Mouse (Mus musculus) stomach, postnatal 0 days (tissue): ENCODE data around the gene Upk2.

ENCODE experiments used
- CTCF ChIP-seq: IDR thresholded peaks from 2 replicates; pipeline ENCODE4 v1.5.1; 2016; ENCODE audit warnings: antibody characterized with exemption, low read depth, mild to moderate bottlenecking, moderate library complexity
- EP300 ChIP-seq: optimal IDR thresholded peaks from 2 replicates; pipeline ENCODE3; 2016; ENCODE audit warnings: antibody characterized with exemption

GRCm38 (mm10) chr9:44407752-44408097, 47.1 kb downstream of the Upk2 start:
- TF ChIP-seq CTCF (no peak), EP300 (peak; percentile 36)
